Mouse (Mus musculus): ENCODE results near the gene Cdca7. TPM values are rescaled to one million over a fixed set of nuclear protein-coding genes. Genes with fewer than 3 reads are reported as not detected.
A peak's percentile ranks its signal among the peaks of the same experiment; 100 is the strongest.

Cdca7 gene
- total RNA-seq, 2 experiments from 2014 or later, result 0.52 to 0.84 TPM

- intact Hi-C loops (cut with DNase I), result no loop called here
Observed at GRCm38 (mm10) chr2:72479818-72480217, 3.9 kb downstream of the Cdca7 start.

DNA sequence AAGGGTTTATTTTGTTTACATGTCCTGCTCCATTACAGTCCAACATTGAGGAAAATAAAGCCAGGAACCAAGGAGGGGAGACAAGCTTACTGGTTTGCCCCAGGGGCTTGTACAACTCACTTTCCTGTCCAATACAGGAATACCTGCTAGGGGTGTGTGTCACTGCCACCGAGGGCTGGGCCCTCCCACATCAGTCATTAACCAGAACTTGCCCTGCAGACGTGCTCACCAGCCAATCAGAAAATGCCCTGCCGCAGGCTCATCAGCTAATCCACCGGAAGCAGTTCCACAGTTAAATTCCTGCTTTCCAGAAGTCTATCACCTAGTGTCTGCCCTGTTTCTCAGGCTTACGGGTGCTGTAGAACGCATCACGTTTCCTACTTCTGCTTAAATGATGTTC, 15.7 kb downstream of the Cdca7 start:
- intact Hi-C loops (cut with DNase I), result loop anchor here (10.0 kb wide), 1 partner anchor 267 kb away; no protein-coding TSS in a partner anchor
- DNase-seq, result no peak

More at GRCm38 (mm10) chr2:72479818-72480217, 3.9 kb downstream of the Cdca7 start:
- DNase-seq, result no peak

DNA sequence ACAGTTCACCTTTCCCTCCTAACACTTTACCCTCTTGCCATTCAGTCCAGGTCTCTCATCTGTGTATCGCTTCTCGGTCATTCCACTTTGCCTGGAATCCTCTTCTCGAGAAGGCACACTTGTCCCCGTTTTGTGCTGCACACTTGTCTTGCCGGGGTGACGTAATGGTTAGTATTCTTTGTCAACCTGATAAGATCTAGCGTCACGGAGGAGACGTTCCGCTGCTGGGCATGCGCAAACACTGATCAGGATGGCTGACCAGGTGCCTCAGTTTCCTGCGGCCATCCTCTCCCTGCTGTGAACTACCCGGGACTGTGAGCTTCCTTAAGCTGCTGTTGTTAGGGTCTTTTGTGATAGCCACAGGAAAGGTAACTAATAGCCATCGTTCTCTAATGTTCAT, 17.1 kb downstream of the Cdca7 start:
- no peak for DNase-seq
- intact Hi-C loops (cut with DNase I), result loop anchor here (10.0 kb wide), 1 partner anchor 268 kb away; no protein-coding TSS in a partner anchor

DNA sequence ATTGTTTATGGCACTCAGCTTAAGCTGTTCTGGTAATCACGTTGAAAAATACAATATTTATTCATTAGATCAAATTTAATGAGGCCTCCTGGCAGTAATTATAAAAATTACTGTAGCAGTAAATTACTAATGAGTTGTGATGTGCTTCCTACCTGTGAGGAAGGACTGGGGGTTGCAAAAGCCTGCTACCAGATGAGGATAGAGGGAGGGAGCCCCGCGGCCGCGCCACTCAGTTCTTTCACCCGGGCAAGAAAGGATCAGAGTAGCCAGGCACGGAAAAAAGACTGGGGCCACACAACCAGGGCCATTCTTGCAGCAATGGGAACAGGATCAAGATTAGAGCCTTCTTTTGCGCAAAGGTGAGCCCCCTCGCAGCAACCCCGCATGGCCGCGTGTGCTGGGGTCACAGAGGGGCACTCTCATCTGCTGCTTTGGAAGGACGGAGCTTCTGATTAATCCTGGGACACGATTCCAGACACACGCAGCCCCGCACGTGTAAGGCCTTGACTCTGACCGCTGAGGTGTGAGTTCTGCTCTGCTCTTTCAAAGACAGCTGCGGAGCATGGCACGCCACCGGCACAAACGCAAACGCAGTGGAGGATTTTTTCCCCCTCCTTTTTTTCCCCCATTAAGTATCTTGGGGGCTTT, 23.2 kb downstream of the Cdca7 start:
- intact Hi-C loops (cut with DNase I), result loop anchor here (10.0 kb wide), 1 partner anchor 274 kb away; no protein-coding TSS in a partner anchor
- no peak for DNase-seq

- intact Hi-C loops (cut with DNase I), result loop anchor here (10.0 kb wide), 1 partner anchor 275 kb away; no protein-coding TSS in a partner anchor
- DNase-seq, result no peak
Observed at GRCm38 (mm10) chr2:72499782-72500411, 23.9 kb downstream of the Cdca7 start.

- intact Hi-C loops (cut with DNase I), result no loop called here
- DNase-seq, result no peak
Observed at GRCm38 (mm10) chr2:72502041-72502813, 26.3 kb downstream of the Cdca7 start.

DNA sequence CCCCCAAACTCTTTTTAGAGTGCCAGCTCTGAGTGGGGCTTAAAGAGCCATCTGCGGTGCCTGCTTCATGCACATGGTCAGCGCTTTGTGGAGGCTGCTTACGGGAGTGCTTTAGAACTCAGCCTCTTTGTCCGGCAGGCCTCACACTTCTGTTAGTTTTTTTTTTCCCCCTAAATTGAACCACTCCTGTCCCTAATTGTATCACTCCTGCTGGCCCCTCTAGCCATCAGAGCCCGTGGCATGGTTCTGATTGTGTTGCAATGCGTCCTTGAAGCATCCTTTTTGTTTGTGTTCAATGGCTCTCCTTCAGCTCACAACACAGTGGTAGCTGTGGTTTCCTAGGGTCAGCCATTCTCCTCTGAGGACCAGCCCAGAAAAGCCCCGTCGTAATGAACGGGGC, 27.7 kb downstream of the Cdca7 start:
- no peak for DNase-seq
- intact Hi-C loops (cut with DNase I), result no loop called here

GRCm38 (mm10) chr2:72507855-72508635, 32.1 kb downstream of the Cdca7 start:
- DNase-seq, result no peak
- intact Hi-C loops (cut with DNase I), result no loop called here

DNA sequence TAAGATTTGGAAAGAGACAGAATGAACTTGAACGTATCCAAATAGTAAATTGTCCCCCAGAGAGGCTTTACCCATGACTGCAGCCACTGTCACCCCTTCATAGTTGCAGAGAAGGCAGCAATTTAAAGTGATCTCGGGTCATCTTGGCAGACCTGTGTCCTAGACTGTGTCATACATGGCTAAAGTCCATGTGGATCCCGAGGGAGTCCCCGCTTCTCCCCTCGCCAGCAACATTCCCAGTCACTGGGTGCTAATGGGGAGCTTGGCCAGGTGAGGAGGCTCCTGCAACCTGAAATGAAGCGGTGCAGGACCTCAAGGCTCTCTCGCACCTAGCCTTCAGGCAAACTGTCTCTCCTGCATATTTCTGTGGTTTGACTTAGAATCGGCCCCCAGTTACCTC, 32.9 kb downstream of the Cdca7 start:
- peak in 1 of 2 experiments; percentile 9 for DNase-seq
- intact Hi-C loops (cut with DNase I), result no loop called here

- DNase-seq, result no peak
- intact Hi-C loops (cut with DNase I), result loop anchor here (5.0 kb wide), 2 partner anchors 217 to 547 kb away; no protein-coding TSS in a partner anchor
Observed at GRCm38 (mm10) chr2:72515526-72515925, 39.6 kb downstream of the Cdca7 start.

GRCm38 (mm10) chr2:72515971-72516719, 40.2 kb downstream of the Cdca7 start:
- intact Hi-C loops (cut with DNase I), result loop anchor here (2.0 to 5.0 kb wide), 3 partner anchors 216 to 761 kb away; no protein-coding TSS in a partner anchor
- DNase-seq, result peak; percentile 61 to 71

GRCm38 (mm10) chr2:72516720-72517089, 40.7 kb downstream of the Cdca7 start:
- intact Hi-C loops (cut with DNase I), result loop anchor here (2.0 to 5.0 kb wide), 3 partner anchors 216 to 760 kb away; no protein-coding TSS in a partner anchor
- no peak for DNase-seq

DNA sequence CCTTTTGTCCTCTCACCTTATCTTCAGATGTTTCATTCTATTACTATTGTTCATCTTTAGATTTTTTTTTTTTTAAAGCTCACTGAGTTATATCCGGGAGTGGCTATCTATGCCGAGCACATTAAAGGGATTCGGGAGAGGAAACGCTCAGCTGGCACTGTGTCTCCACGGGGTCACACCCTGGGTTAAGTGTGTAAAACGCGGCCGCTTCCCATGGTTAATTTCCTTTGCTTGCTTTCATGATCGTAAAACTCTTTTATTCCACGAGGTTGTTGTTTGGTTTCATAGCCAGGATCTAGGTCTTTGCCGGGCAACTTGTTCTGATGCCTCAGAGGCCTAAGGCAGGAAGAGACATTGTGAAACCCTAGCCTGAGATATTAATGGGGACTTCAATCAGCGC, 48.1 kb downstream of the Cdca7 start:
- intact Hi-C loops (cut with DNase I), result no loop called here
- no peak for DNase-seq

GRCm38 (mm10) chr2:72525556-72525955, 49.6 kb downstream of the Cdca7 start:
- DNase-seq, result no peak
- intact Hi-C loops (cut with DNase I), result no loop called here

- no peak for DNase-seq
- intact Hi-C loops (cut with DNase I), result no loop called here
Observed at GRCm38 (mm10) chr2:72529026-72529357, 53.0 kb downstream of the Cdca7 start.

GRCm38 (mm10) chr2:72529358-72530319, 53.7 kb downstream of the Cdca7 start:
- intact Hi-C loops (cut with DNase I), result no loop called here
- DNase-seq, result no peak

DNA sequence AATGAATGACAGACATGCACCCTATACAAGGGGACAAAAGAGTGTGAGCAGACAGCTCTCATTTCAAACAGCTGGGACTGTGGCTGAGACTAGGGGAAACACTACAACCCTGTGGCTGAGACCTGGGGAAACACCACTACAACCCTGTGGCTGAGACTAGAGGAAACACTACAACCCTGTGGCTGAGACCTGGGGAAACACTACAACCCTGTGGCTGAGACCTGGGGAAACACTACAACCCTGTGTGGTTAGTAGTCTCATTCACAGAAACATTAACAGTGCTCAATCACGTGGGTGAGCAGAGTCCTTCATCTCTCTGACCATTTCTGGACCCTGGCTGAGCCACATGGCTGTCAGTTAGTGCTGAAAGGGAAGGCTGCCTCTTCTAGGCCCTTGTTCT, 59.9 kb downstream of the Cdca7 start:
- intact Hi-C loops (cut with DNase I), result no loop called here
- DNase-seq, result no peak
